Mouse (Mus musculus) ES-E14 (cell line): ENCODE results near the gene Ell2. TPM values are rescaled to one million over a fixed set of nuclear protein-coding genes. Genes with fewer than 3 reads are reported as not detected.

ENCODE experiments used
- DNase-seq: peaks from one replicate; pipeline ENCODE4 v3.0.0-alpha.2; 2013; ENCODE audit warnings: low read depth, low spot score
- H3K27ac ChIP-seq: 2 replicates; pipeline ENCODE4 v1.5.1; 2012; ENCODE audit warnings: low read depth, mild to moderate bottlenecking, low read length, moderate library complexity, mixed read lengths; ENCODE audit not compliant: poor library complexity, insufficient read depth, severe bottlenecking
- H3K36me3 ChIP-seq: 2 replicates; pipeline ENCODE4 v1.6.1; 2012; ENCODE audit warnings: mild to moderate bottlenecking, low read length, moderate library complexity, mixed read lengths; ENCODE audit not compliant: control insufficient read depth, poor library complexity, insufficient read depth, severe bottlenecking
- H3K4me1 ChIP-seq, 2 experiments: fragments of 150-350 bp in 1 of 2; sonication (generic) in 1 of 2; 2 replicates each; pipeline ENCODE4 v1.6.1; 2012; ENCODE audit warnings: low read length in 2 of 2, mild to moderate bottlenecking in 1 of 2, mixed read lengths in 1 of 2; ENCODE audit not compliant: control insufficient read depth in 2 of 2, insufficient read depth in 2 of 2, poor library complexity in 1 of 2
- H3K4me3 ChIP-seq, 2 experiments: fragments of 150-350 bp in 1 of 2; sonication (generic) in 1 of 2; 2 replicates each; pipeline ENCODE4 v1.5.1; 2012; ENCODE audit warnings: low read length in 2 of 2, low read depth in 1 of 2, mild to moderate bottlenecking in 1 of 2, mixed read lengths in 1 of 2; ENCODE audit not compliant: insufficient read depth in 1 of 2, poor library complexity in 1 of 2, severe bottlenecking in 1 of 2
- H3K9ac ChIP-seq: 2 replicates; pipeline ENCODE4 v1.6.1; 2012; ENCODE audit warnings: low read depth, mild to moderate bottlenecking, low read length, mixed read lengths; ENCODE audit not compliant: poor library complexity, insufficient read depth, severe bottlenecking
- H3K9me3 ChIP-seq: fragments of 150-350 bp; sonication (generic); 2 replicates; pipeline ENCODE4 v1.6.1; 2012; ENCODE audit warnings: low read depth, mild to moderate bottlenecking, low read length; ENCODE audit not compliant: control insufficient read depth, insufficient read depth
- CHD2 ChIP-seq: IDR thresholded peaks from 2 replicates; pipeline ENCODE4 v1.6.1; 2014; ENCODE audit warnings: mild to moderate bottlenecking, low read depth, low read length, inconsistent platforms
- HCFC1 ChIP-seq: IDR thresholded peaks from 2 replicates; pipeline ENCODE4 v1.6.1; 2012; ENCODE audit warnings: low read length, inconsistent platforms, borderline replicate concordance; ENCODE audit not compliant: insufficient read depth
- MAFK ChIP-seq: IDR thresholded peaks from 2 replicates; pipeline ENCODE4 v1.6.1; 2014; ENCODE audit warnings: mild to moderate bottlenecking, low read depth, low read length, inconsistent platforms; ENCODE audit not compliant: insufficient read depth
- ZC3H11A ChIP-seq: IDR thresholded peaks from 2 replicates; pipeline ENCODE4 v1.6.1; 2012; ENCODE audit warnings: low read depth, mild to moderate bottlenecking, inconsistent platforms, low read length, borderline replicate concordance
- ZNF384 ChIP-seq: IDR thresholded peaks from 2 replicates; pipeline ENCODE4 v1.6.1; 2012; ENCODE audit warnings: low read depth, low read length, inconsistent platforms
- in situ Hi-C, 2 experiments: fragments of 600-800 bp; cut with MboI; formaldehyde crosslinking; loops; one replicate each; pipeline ENCODE4 v1.15.1; 2025; ENCODE audit warnings: low sequenced_read_pairs in 2 of 2, inconsistent platforms in 1 of 2; ENCODE audit not compliant: unreplicated experiment in 2 of 2
- total RNA-seq: library from RNA; depleted of rRNA; stranded (reverse); fragments of 300-350 nt; gene quantifications from 2 replicates; pipeline ENCODE4 v1.2.3, GENCODE M21; 2012; rRNA removed

Ell2 gene
- total RNA-seq, 1 experiment: 21.4 TPM

DNA sequence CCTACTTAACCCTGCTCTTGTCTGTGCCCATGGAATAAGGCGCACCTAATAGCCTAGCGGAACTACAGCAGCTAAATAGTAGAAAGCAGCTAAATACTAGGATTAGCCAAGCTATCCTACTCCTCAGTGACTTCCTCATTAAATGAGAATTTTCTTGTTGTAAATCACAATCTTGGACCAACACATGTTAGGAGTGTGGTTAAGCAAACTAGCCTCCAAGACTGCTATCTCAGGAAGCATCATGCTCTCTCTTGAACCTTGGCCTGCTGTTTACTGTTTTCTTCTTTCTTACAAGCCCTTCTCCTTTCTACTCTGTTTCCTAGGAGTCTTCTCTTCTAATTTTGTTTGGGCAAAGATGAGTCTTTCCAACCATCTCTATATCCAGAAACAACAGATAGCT is 110.6 kb downstream of the Ell2 start:
- no peaks in the 10 kb centered on the region for H3K36me3 ChIP-seq
- no peak overlapping the region for H3K27ac ChIP-seq
- peaks cover 0 to 3% of the 10 kb centered on the region in 2 experiments; a peak in 2 of 4 replicates for H3K4me1 ChIP-seq
- DNase-seq: no peak
- no peaks in the 10 kb centered on the region for H3K9me3 ChIP-seq
- H3K4me3 ChIP-seq: no peak overlapping the region
- in situ Hi-C loops: no loop called here
- H3K9ac ChIP-seq: no peak overlapping the region
- no peak for TF ChIP-seq MAFK
- no peak for TF ChIP-seq ZC3H11A

DNA sequence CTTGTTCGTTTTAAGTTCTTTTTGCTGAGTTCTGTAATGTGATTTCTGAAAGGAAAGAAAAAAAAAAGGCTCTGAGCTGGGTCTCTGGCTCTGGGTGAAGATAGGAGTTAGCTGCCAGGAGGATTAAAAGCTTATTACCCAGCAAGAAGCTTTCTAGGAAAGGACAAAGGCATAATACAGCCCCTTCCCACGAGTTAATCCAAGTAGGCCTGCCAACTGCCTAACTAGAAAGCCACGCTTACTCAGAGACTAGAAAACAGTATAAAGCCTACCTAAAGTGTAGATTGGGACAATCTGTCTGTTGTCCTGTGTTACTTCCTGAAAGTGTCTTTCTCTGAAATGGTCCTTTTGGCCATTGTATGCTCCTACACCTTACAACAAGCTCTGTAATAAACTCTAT is 111.9 kb downstream of the Ell2 start:
- TF ChIP-seq ZC3H11A (no peak), MAFK (no peak), CHD2 (no peak), HCFC1 (no peak), ZNF384 (no peak)
- in situ Hi-C loops: no loop called here
- Histone ChIP-seq H3K9ac (no peak overlapping the region), H3K27ac (no peak overlapping the region), H3K4me1 (peaks cover 0 to 3% of the 10 kb centered on the region in 2 experiments; a peak in 2 of 4 replicates), H3K9me3 (no peaks in the 10 kb centered on the region), H3K4me3 (no peak overlapping the region), H3K36me3 (no peaks in the 10 kb centered on the region)
- no peak for DNase-seq

DNA sequence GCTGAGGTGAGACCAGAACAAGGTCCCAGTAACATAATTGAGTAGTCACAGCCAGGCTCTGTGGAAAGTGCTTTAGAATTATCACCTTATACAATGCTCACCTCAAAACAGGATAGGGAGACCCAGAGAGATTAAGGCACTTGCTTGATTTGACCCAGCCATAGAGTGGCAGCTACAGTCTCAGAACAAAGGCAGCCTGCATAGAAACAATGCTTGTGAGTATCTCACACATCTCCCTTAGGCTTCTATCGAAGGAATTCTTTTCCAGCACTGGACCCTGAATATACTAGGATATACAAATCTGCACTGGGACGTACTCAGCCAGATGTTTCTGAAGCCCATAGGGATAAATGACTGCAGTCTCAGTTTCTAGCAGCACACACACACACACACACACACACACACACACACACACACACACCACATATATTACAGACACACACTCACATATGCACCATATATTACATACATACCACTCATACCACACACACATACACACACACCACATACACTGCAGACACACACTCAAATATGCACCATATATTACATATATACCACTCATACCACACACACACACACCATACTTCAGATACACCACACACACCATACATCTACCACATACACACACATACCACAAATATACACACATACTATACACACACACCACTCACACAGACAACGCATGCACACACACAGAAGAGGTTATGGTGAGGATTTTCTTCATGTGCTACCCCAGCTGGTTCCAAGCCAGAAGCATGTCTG is 112.6 kb downstream of the Ell2 start:
- H3K9me3 ChIP-seq: no peaks in the 10 kb centered on the region
- H3K4me1 ChIP-seq: peaks cover 0 to 3% of the 10 kb centered on the region in 2 experiments; a peak in 2 of 4 replicates
- no peaks in the 10 kb centered on the region for H3K36me3 ChIP-seq
- no peak overlapping the region for H3K27ac ChIP-seq
- TF ChIP-seq HCFC1 (no peak), MAFK (no peak), ZC3H11A (no peak), ZNF384 (no peak), CHD2 (no peak)
- no peak for DNase-seq
- in situ Hi-C loops: no loop called here
- no peak overlapping the region for H3K9ac ChIP-seq
- no peak overlapping the region for H3K4me3 ChIP-seq

DNA sequence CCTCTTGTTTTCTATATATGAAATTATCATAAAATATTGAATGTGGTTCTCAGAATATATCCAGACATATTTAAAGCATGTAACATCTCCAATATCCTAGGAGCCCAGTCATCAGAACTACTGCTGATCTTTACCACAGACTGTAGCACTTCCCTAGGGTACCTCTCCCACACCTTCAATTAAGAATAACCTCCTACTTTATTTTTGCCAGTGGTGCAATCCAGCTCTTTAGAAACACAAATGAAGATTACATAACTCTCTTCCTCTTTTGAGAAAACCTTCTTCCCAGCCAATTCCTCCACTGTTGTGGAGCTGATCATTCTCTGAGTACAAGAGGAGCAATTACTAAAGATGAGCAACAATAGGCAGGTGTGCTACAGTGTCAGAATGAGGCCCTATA is 113.3 kb downstream of the Ell2 start:
- H3K9ac ChIP-seq: no peak overlapping the region
- TF ChIP-seq ZNF384 (no peak), MAFK (no peak), ZC3H11A (no peak), HCFC1 (no peak), CHD2 (no peak)
- H3K27ac ChIP-seq: no peak overlapping the region
- no peaks in the 10 kb centered on the region for H3K9me3 ChIP-seq
- H3K4me3 ChIP-seq: no peak overlapping the region
- in situ Hi-C loops: no loop called here
- no peaks in the 10 kb centered on the region for H3K36me3 ChIP-seq
- H3K4me1 ChIP-seq: peaks cover 0 to 3% of the 10 kb centered on the region in 2 experiments; a peak in 2 of 4 replicates
- no peak for DNase-seq

Other genes with a start within 250 kb of the Ell2 start
- 11.9 TPM in 2 replicates for gene Glrx, start 133.1 kb downstream of the Ell2 start, total RNA-seq
- gene Rhobtb3, start 237.2 kb downstream of the Ell2 start, total RNA-seq: 7.3 and 8.9 TPM in 2 replicates